Mouse (Mus musculus): ENCODE measurements at regions not wholly inside any gene's neighbourhood (a gene's known extent, or its start where the extent isn't known, plus 50 kb on each side); places are given as distances from the start of the nearest gene placed in this dataset.

GRCm38 (mm10) chr2:166274016-166274346 is 118.5 kb upstream of the Sulf2 start:
- DNase-seq (ENCODE audit: low read depth, low spot score) = no peak

DNA sequence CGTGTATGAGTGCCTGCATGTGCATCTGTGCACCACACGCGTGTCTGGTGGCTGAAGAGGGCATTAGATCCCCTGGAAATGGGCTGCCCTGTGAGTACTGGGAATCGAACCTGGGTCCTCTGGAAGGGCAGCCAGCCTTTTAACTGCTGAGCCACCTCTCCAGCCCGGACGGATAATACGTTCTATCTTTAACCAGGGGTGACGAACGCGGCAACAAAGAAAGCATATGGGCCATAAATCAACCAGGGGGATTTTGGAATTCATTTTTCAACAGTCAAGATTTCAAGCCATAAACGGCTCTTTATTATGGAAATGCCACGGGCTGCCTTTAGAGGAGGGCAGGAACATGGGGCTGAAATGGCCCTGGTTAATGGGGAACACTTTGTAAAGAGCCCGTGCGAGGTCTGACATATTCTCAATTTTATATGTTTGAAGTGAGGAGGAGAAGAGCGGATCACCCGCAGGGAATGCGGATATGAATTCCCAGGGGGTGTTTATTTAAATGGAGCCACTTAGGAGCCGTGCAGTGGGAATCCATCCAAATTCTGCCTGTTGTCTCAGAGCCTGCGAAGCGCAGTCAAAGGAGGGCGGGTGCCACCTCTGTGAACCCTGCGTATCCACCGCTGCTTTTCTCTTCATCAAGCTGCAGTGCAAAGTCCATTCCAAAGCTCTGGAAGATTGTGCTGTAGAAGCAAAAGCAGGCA is 118.0 kb upstream of the Sulf2 start:
- DNase-seq (ENCODE audit: low read depth, low spot score) = no peak

DNA sequence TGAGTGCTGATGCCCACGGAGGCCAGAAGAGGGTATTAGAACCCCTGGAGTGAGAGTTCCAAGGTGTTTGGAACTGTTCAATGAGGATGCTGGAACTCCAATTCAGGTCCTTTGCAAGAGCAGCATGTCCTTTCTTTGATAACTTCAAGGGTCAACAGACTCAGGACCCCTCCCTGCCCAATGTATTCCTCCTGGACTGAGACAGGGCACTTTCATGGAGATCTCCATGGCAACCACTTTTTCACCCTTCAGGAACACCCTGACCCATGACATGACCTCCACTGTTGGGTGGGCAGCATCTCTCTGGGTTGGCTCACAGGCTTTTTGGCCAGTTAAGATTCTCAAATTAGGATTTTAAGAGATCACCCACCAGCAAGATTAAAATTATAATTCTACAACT is 117.4 kb upstream of the Sulf2 start:
- DNase-seq (ENCODE audit: low read depth, low spot score) = no peak

- DNase-seq (ENCODE audit: low read depth, low spot score) = no peak
Measured at GRCm38 (mm10) chr2:166272190-166272543, 116.7 kb upstream of the Sulf2 start.

DNA sequence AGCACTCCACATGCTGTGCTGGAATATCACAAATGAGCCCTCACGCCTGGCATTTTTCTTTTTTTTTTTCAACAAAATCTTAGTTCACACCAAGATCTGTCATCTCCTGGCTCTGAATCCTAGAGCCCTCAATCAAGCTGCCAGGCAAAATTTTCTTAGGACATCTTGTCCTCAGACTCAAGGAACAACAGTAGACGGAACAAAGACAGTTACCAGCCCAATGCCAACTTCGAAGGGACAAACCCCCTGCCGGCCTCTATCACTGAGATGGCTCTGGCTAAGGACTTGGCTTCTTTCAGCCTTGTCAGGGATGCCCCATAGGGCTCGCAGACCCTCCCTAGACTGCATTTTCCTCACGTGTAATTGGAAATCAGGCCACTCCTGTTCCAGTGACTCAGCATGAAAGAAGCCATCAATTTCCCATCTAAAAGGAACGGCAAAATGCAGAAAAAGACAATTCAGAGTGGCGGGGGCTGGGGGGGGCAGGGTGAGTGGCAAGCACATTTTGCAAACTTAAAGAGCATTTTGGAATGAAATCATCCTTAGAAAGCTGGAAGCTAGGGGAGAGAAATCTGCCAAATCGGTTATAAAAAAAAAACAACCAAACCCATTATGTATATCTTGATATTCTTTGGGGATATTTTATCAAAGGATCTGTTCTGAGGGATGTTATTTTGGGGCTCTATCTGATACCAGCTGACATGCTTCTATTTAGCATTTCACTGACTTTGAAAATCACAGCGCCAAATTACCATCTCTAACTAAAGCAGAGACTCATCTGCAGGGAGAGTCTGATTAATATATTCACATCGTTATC is 116.1 kb upstream of the Sulf2 start:
- no peak for DNase-seq (ENCODE audit: low read depth, low spot score)

GRCm38 (mm10) chr2:166270007-166270406 is 114.5 kb upstream of the Sulf2 start:
- DNase-seq (ENCODE audit: low read depth, low spot score) = no peak

DNA sequence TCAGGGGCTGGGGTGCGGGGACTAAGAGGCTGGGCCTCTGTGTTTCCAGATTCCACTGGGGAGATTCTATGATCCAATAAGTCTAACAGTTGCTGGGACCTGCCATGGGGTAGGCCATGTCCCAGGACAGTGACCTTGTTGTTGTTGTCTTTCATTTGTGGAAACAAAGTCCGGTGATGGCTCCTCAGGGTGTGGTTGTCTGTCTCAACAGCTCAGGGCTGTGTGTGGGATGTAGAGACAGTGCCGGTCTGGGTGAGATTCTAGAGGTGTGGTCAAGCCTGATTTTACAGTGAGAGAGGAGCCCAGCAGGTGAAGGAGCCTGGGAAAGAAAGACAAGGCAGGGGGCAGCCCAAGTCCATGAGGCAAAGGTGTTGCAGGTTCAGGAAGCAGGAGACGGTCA is 111.5 kb upstream of the Sulf2 start:
- DNase-seq (ENCODE audit: low read depth, low spot score) = no peak

- DNase-seq (ENCODE audit: low read depth, low spot score) = no peak
Measured at GRCm38 (mm10) chr2:166266507-166266906, 111.0 kb upstream of the Sulf2 start.

- DNase-seq (ENCODE audit: low read depth, low spot score) = no peak
Measured at GRCm38 (mm10) chr2:166264756-166265155, 109.3 kb upstream of the Sulf2 start.

GRCm38 (mm10) chr2:166261799-166262198 is 106.3 kb upstream of the Sulf2 start:
- peak; percentile 54 for DNase-seq (ENCODE audit: low read depth, low spot score)

- no peak for DNase-seq (ENCODE audit: low read depth, low spot score)
Measured at GRCm38 (mm10) chr2:166261065-166261464, 105.6 kb upstream of the Sulf2 start.

DNA sequence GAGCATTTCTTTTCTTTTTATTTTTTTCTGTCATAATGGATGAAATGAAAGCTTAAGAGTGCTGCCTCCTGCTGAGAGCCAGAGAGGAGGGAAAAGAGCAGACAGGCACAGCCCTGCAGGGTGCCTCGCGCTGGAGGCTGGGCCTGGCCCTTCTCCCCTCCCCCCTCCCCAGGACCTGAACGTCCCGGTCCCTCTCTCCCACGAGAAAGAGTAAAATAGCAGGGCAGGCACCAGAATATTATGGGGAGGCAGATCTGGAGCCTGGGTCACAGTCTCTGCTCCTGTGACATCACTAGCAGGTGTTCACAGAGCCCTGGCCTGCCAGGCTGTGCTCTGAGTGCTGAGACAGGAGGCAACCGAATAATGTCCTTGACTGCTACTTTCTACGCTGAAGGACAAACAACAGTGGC is 103.3 kb upstream of the Sulf2 start:
- DNase-seq (ENCODE audit: low read depth, low spot score) = no peak

DNA sequence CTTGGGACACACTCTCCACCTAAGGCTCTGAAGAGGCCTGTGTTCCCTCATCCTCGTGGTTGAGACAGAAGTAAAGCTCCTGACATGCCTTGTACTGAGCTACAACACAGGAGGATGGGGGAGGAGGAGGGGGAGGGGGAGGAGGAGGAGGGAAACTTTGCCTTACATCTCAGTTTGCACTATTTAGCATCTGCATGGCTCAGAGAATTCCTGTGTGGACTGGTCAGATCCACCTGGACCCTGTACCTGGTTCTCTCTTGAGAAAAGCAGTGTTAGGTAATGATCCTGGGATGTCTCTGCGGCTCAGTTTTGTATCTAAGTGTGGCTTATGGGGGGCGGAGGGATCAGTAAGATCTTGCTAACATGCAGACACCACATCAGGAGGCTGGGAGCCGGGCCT is 102.2 kb upstream of the Sulf2 start:
- DNase-seq (ENCODE audit: low read depth, low spot score) = no peak

GRCm38 (mm10) chr2:166256193-166256592 is 100.7 kb upstream of the Sulf2 start:
- DNase-seq (ENCODE audit: low read depth, low spot score) = no peak

DNA sequence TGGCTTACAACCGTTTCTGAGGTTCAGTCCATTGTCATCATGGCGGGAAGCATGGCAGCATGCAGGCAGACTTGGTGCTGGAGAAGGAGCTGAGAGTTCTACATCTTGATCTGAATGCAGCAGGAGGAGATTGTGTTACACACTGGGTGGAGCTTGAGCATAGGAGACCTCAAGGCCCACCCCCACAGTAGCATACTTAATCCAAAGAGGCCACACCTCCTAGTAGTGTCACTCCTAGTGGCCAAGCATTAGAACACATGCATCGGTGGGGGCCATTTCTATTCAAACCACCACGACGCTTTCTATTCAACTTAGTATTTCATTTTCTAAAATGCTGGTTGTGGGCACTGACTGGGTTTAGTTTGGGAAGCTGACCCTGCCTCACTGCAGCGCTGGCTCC is 99.1 kb upstream of the Sulf2 start:
- DNase-seq (ENCODE audit: low read depth, low spot score) = no peak

- no peak for DNase-seq (ENCODE audit: low read depth, low spot score)
Measured at GRCm38 (mm10) chr2:166252107-166252506, 96.6 kb upstream of the Sulf2 start.

- no peak for DNase-seq (ENCODE audit: low read depth, low spot score)
Measured at GRCm38 (mm10) chr2:166251421-166251820, 96.0 kb upstream of the Sulf2 start.

GRCm38 (mm10) chr2:166250571-166250970 is 95.1 kb upstream of the Sulf2 start:
- no peak for DNase-seq (ENCODE audit: low read depth, low spot score)

GRCm38 (mm10) chr2:166249338-166249950 is 94.0 kb upstream of the Sulf2 start:
- no peak for DNase-seq (ENCODE audit: low read depth, low spot score)

GRCm38 (mm10) chr2:166246401-166247189 is 91.1 kb upstream of the Sulf2 start:
- DNase-seq (ENCODE audit: low read depth, low spot score) = no peak

- no peak for DNase-seq (ENCODE audit: low read depth, low spot score)
Measured at GRCm38 (mm10) chr2:166245219-166245618, 89.8 kb upstream of the Sulf2 start.
